Mouse (Mus musculus): ENCODE data around the gene Celsr2.

The Celsr2 gene

DNA sequence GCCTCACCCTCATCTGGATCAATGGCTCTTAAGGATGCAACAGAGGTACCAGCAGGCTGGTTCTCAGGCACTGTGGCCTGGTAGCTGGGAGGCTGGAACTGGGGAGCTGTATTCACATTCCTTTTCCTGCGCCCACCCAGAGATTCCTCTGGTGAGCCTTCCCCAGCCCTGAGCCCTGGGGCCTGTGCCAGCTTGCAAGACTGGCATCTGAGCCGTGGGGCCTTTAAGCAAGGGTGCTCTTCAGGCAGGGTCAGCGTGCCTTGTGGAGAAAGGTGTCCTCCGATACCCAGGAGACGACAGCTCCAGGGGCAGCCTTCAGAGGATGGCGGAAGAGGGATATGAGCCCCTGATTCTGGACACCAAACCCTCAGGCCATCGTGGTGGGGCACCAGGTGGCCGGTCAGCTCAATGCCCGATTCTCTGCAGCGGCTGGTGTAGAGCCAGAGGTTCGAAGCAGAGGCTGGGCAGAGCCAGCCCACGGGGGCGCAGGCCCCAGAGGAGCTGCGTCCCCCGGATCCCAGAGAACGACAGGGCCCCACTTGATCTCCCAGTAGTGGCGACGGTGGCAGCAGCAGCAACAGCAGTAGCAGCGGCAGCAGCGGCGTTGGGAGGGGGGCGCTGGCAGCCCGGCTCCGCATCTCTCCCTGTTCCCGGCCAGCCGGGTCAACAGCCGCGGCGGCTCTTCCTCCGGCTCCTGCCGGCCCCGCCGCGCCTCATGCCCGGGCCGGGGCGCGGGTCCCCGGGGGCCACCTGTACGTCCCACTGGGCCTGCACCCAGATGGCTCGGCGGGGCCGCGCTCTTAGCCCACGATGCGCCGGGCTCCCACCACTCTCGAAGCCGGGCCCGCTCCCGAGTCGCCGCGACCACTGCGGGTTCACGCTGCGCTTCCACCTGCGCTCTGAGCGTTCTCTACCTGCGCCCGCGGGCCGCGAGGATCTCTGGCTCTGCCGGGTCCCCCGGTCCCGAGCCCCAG lies at the start of gene Celsr2:
TSS of gene Celsr2 (minus strand) at position 696 of the 974 bp plus-strand sequence.
- peak; percentile 41 for DNase-seq (ENCODE audit: low read depth, low spot score)

DNA sequence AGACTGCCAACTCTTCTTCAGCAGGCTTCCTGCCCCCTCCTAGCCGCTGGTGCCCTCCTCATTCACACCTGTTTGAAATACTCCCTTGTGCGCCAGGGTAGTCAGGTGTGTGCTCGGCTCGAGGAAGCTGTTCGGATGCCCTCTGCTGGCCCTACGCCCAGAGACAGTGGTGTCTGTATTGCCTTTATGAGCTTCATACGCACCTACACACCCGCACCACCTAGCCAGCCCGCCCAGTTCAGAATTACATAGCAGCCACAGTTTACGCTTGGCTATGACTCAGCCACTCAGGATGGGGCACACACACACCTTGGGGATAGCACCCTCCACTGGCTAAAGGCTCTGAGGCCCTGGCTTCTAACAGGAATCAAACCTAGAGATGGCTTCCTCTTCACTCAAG lies 43.5 kb upstream of the Celsr2 start:
- peak; percentile 87 for DNase-seq (ENCODE audit: low read depth, low spot score)

DNA sequence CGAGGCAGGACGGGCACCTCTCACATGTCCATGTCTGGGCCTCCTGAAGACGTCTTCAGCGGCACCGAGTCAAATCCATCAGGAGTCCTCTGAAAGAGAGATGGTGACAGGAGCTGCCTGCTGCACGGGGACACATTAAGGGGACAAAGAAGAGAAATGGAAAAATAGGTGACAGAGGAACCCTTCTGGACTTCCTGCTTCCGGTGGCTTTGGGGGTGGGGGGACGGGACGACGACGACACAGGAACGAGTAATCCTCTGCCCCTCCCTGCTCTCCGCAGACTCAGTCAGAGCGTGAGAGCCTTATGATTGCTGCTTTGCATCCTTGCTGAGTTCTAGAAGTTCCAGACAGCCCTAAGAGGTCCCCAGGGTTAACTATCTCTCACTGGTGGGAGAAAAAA lies 43.0 kb upstream of the Celsr2 start:
- peak; percentile 78 for DNase-seq (ENCODE audit: low read depth, low spot score)

DNA sequence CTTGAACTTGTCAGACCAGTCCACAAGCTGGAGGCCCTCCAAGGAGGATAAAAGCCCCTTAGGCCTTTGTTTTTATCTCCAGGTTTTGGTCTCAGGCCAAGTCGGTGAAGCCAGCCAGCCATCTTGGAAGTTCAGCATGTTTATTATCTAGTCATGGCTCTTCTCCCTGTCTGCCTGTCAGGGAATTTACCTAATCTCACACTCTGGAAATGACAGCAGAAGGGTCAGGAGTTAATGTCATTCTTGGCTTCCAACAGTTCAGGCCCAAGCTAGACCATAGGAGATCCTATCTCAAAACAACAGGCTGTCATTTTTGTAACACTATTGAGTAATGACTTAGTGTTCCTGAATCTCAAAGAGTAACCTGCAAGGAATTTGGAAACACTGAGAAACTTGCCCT lies 38.8 kb upstream of the Celsr2 start:
- DNase-seq (ENCODE audit: low read depth, low spot score): no peak

DNA sequence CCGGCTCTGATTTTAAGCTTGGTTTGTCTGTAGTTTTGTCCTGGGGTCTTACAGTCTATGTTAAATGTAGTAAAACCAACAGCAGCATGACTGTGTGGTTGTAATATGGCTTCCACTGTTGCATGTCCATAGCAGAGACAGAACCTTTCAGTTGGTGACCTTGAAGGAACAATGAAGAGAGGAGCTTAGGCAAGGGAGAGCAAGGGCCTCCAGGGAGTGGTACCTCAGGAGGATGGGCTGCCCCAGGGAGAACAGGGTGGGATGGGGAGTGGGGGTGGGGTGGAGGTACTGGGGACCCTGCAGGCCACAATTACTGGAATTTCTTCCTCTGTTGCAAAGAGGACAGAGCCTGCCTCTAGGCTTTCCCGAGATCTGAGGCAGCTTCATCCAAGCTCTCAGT lies 36.6 kb upstream of the Celsr2 start:
- no peak for DNase-seq (ENCODE audit: low read depth, low spot score)

DNA sequence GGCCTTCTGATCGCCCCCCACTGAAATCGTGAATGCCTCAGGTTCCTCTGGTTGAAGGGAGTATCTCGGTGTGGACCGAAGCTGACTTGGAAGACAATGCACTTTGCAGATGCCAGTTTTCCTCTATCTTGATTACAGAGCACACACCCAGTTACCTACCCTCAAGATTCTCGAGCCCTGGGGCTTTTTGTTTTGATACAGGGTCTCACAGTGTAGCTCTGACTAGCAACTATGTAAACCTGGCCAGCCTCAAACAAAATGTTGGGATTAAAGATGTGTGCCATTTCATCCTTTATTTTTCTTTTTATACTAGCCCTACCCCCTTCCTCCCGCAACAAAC lies 30.0 kb upstream of the Celsr2 start:
- DNase-seq (ENCODE audit: low read depth, low spot score): no peak

DNA sequence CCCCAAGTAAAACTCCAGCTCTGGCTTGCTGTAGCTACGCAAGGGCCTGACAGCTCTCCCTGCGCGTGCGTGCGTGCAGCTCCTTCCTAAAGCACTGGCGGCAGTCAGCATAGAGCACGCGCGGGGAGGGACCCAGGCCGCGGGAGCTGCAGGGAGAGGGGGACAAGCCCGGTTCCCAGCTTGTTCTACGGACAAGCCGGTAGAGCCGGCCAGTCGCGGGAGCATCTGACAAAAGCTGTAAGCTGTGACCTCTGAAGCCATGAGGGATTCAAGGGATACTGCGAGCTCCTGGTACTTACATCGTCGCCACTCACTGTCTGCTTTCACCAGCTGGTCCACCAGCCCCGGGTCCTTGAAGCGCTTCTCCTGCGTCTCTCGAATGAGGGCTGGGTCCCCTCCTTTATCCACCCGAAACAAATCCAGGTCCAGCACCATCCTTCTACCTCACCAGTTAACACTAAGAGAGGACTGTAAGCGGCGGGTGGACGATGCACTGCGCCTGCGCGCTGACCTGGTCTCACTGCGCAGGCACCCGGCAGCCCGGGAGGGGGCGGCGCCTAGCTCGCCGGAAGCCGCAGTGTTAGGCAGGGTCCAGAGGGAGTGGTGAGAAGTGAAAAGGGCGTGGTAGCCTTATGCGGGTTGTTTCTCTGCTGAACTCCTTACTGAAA lies 29.5 kb upstream of the Celsr2 start, which contains the start of gene Sars:
TSS of gene Sars (minus strand) at position 512 of the 668 bp plus-strand sequence.
- peak; percentile 93 for DNase-seq (ENCODE audit: low read depth, low spot score)

DNA sequence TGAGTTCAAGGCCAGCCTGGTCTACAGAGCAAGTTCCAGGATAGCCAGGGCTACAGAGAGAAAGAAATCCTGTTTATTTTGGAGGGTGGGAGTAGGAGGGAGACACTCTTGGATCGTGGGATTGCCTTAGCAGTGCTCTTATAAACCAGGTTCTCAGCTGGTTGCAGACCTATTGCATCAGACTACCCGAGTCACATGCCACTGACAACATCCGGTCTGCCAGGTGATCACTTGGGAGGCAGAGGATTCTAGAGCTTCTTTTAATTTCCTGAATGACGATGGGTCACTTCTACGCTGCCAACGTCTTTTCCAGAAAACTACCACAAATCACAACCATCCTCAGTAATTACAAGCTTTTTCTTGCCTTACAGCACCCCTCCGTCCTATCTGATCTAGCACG lies 28.7 kb upstream of the Celsr2 start:
- DNase-seq (ENCODE audit: low read depth, low spot score): peak; percentile 77

DNA sequence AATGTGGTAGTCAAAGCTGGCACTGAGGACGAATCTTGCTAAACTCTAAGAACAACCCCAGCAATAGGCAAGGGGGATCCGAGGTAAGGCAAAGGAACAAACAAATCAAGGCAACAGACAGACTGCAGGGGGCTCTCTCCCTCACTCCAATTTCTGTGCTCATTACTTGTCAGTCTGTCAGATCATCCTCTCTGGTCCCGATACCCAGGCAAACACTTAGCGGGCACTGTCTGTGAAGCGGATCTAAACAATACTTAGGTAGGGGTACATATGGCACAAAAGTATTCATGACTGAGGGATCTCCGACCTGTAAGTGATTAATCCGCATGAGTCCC lies 21.0 kb upstream of the Celsr2 start:
- no peak for DNase-seq (ENCODE audit: low read depth, low spot score)

DNA sequence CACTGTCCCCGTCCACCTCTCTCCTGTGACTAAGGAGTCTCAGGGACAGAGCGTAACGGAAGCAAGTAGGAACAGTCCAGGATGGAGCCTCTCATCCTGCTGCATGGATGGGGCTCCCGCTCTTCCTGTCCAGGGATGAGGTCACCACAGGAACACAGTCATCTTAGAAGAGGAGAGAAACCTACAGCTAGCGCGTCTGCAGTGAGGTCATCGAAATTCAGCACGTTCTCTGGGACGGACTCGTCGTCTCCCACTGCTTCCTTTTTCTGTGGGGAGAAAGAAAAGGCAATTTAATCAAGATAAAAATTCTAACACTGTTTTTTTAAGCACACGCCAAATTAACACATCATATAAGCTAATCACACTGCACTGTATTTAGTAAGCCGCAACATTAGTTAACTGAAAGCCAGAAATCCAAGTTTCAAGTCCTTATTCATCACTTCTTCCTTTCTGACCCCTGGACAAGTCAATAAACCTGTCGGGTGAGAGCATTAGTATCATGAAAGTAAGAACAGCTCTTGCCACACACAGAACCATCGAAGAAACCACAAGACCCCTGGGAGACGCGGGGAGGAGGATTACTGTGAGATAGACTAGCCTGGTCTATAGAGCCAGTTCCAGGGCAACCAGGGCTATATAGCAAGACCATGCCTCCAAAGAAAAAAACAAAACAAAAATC lies 20.5 kb upstream of the Celsr2 start:
- peak; percentile 24 for DNase-seq (ENCODE audit: low read depth, low spot score)

DNA sequence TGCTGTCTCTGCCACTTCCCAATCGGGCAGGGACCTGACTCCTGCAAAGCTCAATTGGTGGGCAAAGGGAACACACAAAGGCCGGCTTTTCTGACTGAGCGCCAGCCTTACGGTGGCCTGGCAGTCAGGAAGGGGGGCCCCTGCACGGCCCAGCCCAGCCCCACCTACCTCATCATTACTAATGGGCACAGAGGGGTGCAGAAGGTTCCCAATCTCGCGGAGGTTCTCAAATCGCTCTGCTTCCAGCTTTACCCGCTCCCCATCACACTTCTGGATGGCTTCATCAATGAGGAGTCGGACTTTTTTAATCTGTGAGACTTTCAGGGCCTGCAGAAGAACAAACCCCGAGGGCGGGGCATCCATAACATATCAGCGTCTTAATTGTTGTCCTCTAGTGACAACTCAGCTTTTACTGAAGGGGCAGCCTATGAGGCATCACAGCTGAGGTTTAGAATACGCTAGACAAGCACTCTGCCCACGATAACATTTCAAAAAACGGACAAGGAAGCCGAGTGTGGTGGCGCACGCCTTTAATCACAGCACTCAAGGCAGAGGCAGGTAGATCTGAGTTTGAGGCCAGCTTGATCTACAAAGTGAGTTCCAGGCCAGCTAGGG lies 18.6 kb upstream of the Celsr2 start:
- DNase-seq (ENCODE audit: low read depth, low spot score): no peak

DNA sequence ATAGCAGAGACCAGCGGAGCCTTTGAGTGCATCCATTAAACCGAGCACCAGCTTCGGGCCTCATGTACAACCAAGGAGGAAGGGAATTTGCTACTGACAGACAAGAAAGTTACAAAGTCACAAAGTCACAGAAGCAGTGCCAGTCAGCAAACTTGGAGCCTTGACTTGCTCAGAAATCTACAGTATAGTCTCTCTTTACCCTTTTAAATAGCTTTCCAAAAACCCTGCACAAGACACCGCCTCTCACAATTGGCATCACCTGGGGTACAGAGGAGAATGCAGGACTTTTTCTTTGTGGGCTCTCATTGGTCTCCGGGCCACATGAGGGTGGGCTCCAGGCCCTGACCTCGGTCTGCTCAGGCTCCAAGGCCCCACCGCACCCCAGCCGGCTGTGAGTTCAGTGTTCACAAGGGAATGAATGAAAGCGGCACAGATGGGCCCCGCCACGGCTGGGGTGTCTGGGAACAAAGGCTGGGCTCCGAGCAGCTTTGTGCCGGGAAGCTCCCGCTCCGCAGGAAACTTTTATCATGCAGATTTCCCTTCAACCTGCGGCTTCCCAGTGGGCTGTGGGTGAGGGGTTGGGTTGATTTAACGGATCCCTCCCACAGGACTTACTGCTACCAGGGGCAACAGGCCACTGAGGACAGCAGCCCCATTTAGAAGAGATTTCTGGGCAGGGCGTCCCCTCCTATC lies 18.0 kb upstream of the Celsr2 start:
- no peak for DNase-seq (ENCODE audit: low read depth, low spot score)

DNA sequence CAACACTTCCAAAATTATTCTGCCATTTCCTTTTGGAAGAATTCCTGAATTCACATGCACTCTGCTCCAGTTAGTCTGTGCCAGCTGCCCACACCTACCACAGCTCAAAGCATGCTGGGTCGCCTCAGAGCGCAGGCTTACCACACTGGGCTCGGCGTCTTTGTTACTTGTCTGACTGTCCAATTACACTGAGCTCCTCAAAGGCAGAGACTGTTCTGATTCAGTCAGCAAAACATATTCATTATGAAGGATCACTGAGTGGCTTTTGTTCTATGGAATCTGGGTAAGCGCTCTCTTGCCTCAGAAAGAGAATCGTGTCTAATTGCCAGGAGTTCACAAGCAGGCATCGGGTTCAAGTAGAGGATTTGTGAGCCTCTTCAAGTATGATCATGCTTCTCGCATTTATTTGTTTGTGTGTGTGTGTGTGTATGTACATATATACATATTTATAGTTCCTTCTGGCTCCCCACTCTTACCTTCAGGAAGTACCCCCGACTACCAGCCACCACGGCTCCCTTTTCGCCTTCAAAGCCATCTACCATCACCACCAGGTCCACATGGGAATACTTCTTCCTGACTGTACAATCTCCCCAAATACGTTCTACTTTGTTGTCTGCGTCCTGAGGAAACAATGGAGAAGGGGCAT lies 17.3 kb upstream of the Celsr2 start:
- no peak for DNase-seq (ENCODE audit: low read depth, low spot score)

DNA sequence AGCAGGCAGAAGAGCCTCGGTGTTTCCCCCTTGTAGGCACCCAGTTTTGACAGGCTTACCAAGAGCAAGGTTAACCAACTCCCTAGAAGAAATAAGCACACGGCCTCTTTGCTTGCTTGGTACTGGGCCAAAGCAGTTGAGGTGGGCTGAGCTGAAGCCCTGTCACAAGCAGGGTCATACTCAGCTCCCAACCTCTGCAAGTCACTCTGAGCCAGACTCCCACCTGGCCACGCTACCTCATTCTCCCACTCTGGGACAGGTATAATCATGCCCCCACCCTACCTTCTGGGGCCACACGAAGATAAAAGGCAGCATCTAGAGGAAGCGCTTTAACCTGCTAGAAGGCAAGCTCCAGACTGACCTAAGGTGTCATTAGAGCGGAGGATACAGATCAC lies 10.3 kb upstream of the Celsr2 start:
- DNase-seq (ENCODE audit: low read depth, low spot score): no peak

DNA sequence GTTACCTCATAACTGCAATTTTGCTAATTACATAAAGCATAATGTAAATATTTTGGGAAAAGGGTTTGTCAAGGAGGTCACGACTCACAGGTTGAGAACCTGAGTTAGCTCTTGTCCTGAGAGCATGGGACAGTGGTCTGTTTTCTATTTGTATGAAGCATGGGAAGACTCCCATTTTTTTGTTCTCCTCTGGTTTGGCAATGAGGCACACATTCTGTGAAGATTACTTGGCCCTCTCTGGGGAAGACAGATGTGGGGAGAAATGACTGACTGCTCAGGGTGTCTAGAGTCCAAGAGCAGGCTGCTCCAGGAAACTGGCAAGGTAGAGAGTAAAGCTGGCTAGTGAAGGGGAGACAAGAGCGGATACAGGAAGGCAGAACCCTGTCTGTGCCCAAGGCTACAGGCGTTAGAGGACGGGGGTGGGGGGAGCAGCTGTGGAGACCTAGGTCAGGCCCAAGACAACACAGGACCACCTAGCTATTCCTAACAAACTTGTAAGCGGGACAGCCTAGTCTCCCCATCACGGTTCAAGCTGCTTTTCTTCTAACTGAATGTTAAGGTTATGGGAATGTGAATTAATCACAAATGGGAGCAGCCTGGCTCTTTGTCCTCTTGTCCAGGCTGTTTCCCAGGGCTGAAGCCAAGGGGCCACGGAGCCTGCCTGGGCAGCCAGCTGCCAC lies 9.7 kb upstream of the Celsr2 start:
- DNase-seq (ENCODE audit: low read depth, low spot score): no peak

DNA sequence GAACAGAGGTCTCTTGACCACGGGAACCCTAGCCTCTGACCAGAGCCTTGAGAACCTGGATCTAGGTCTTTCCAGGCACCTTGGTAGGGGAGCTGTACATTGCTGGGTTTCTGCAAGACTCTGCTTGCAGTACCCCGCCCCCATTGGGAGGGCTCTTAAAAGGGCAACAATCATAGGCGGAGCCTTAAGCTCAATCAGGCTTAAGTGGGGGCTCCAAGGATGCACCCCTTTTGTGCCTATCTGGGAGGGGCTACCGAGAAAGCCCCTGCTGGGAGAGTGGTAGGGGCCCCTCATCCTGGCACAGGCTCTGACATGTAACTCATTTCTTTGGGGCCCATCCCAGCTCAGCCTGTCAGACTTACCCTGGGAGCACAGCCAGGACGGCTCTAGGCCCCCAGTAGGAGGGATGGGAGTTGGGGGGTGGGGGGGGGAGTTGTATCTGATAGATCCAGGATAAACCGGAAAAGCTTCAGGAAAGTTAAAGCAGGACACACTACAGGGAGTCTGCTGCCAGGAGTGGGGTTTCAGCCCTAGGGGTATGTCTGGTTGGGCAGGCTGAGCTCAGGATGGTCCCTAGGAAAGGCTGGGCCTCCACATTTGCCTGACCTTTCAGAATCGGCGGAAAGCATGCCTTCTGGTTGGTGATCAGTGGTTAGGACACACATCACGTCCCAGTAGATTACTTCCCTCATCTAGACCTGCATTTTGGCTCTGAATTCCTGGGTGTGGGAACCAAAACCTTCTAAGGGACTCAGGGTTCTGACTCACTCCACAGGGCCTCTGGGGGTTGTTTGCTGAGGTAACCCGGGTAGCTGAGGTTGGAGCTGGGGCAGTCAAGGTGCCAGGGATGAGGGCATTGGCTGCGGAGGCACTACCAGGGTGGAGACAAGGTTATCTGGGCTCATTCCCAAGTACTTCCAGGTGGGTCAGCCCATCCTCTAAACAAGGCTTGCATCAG lies 8.8 kb upstream of the Celsr2 start:
- peak; percentile 57 for DNase-seq (ENCODE audit: low read depth, low spot score)

DNA sequence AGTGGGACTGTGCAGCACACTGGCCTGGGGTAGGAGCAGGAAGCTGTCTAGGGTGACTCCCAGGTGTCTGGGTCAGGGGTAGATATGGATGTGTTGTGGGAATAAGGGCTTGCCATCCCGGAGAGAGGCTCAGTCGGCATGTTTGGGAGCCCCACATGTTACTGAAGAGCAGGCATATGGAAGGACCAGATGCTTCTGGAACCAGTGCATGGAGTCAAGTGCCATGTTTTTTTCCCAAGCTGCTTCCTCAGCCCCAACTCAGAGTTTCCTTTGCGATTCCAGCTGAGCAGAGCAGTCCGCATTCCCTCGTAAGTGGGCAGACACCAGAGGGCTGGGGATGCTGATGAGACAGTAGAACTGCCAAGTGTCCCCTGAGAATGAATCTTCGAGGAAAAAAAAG lies 7.7 kb upstream of the Celsr2 start:
- no peak for DNase-seq (ENCODE audit: low read depth, low spot score)

DNA sequence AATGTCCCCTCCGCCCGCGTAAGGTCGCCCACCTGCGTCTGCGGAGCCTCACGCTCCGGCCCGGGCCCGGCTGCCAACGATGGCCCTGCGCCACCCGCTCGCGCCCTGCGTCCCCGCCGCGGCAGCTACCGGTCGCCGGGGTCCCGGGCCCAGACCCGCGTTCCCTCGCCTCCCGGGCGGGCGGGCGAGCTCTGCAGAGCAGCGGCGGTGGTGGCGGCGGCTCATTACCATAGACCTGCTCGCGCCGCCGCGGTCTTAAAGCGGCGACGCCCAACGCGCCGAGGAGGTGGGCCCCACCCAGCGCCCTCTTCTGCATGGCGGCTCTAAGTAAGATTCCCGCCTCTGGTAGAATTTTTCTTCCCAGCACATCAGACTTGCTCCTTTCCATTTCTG lies 475 bp upstream of the Celsr2 start:
- DNase-seq (ENCODE audit: low read depth, low spot score): peak; percentile 87

DNA sequence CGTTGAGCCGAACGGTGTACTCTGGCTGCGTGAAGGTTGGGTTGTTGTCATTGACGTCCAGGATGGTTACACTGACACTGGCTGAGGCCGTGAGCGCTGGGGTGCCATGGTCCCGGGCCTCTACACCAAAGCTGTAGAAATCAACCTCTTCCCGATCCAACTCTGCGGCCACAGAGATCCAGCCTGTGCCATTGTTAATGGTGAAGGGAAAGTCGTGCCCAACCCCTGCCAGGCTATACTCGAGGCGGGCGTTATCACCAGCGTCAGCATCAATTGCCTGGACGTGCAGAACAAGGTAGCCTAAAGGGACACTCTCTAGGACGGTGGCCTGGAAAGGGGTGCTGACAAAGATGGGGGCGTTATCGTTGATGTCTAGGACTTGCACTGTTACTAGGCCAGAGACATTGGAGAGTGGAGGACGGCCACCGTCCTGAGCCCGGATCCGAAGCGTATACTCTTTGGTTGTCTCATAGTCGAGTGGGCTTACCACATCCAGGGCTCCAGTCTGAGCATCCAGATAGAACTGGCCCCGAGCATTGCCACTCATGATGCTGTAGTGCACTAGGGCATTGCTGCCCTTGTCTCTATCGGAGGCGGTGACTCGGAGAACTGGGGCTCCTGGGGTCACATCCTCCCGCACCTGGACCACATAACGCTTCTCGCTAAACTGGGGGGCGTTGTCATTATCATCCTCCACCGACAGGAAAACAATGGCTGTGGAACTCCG lies 1.6 kb downstream of the Celsr2 start:
- DNase-seq (ENCODE audit: low read depth, low spot score): no peak

Measured in CD4-positive, CD25-positive, alpha-beta regulatory T cell, adult 2 months (primary cell).